Mouse (Mus musculus) retina, embryonic 14.5 days (tissue): ENCODE measurements around the gene Skp1a.

Experiments used
- DNase-seq: peaks from one replicate; pipeline ENCODE4 v3.0.0-alpha.2; 2015; ENCODE audit warnings: low spot score

Skp1a gene

GRCm38 (mm10) chr11:52253674-52254375, 22.0 kb downstream of the Skp1a start:
- DNase-seq = peak; percentile 84

DNA sequence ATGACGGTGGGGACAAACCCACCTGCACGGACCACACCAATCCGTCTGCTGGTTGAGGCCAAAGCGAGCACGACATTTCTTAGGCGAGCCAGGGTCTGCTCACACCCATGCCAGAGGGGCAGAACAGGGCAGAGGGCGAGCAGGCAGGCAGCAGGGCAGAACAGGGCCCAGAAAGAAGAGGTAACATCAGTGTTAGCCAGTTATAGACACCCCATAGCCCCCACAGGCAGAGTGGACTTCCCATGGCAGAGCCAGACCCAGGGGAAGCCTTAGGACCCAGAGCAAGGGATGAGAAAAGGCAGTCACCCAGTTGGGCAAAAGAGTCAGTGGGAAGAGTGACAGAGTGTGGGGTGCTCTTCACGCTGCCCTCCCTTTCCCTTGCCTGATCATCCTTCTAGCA, 23.3 kb downstream of the Skp1a start:
- no peak for DNase-seq

- no peak for DNase-seq
Measured at GRCm38 (mm10) chr11:52257376-52257775, 25.6 kb downstream of the Skp1a start.

GRCm38 (mm10) chr11:52258711-52259110, 26.9 kb downstream of the Skp1a start:
- no peak for DNase-seq

- DNase-seq = no peak
Measured at GRCm38 (mm10) chr11:52260878-52261277, 29.1 kb downstream of the Skp1a start.

DNA sequence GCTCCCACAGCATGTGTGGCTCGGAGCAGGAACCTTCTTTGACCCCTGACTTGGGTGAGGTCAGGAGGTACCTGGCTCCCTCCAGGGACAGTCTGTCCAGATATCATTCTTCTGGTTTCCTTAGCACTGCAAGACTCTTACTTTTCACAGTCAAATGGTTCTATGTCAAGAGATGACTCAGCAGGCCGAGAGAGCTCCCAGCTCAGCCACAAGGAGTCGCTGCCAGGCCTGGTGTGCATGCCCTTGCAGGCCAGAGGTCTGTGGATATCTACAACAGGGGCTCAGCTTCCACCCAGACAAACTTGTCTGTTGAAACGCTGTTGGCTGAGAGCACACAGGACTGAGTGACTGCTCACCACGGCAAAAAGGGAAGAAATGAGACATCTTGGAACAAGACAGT, 30.1 kb downstream of the Skp1a start:
- DNase-seq = peak; percentile 58

- no peak for DNase-seq
Measured at GRCm38 (mm10) chr11:52262338-52262737, 30.5 kb downstream of the Skp1a start.

GRCm38 (mm10) chr11:52264871-52265270, 33.1 kb downstream of the Skp1a start:
- no peak for DNase-seq

DNA sequence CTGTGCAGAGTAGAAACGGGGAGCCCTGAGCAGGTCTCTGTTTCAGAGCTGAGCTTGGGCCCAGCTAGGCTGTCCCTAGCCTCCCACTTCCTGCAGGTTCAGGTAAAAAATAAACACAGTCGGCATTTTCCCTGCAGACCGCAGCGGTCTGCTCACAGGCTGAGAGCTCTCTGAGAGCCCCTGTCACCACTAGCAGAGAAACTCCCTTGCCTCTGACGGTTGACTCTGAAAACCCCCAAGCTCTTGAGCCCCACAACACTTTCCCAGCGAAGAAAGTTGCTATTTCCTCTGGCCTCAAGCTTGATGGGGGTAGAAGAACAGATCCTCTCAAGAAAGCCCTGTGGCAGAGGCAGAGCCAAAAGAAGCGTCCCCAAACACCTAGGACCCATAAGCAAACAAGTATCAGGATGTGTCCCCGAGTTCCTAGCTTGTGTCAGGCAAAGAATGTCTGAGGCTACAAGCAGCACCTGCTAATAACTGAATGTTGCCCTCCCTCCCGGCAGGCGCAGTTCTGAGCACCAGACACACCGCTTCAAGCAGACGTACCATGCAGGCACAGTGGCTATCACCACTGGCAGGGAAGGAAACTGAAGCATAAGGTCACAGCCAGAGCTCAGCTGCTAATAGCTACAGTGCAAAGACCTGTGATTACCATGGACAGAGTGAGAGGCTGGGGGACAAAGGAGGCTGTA, 34.0 kb downstream of the Skp1a start:
- DNase-seq = no peak

GRCm38 (mm10) chr11:52267271-52267670, 35.5 kb downstream of the Skp1a start:
- DNase-seq = no peak

DNA sequence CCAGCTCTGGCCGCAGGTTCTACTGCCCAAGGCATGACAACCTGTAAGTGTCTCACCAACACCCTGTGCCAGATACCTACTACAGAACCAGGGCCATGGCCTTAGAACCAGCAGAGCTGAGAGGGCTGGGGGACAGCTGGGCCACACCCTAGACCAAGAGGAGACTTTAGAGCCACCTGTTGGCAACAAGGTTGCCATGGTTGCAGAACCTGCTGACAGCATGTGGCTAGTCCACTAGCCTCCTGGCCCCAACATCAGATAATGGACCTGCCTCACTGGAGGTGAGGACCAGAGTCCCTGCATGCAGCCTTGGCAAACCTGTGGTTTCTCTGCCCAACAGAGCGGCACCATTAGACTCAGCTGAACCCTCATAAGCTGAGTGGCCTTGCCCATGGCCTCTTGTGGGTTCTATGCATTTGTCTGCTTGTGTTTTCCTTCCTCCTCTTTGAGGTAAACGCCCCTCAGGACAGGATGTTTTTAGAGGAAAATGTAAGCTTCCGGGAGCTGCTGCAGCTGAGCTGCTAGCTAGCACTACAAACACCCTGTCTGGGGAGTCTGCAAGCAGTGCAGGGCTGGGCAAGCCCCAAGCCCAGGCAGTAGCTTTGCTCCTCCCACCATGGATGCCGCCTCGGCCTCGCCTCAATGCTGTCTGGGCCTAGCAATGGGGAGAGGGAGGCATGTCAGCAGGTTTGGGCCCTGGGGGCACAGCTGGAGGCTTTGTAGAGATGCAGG, 36.5 kb downstream of the Skp1a start:
- DNase-seq = no peak

DNA sequence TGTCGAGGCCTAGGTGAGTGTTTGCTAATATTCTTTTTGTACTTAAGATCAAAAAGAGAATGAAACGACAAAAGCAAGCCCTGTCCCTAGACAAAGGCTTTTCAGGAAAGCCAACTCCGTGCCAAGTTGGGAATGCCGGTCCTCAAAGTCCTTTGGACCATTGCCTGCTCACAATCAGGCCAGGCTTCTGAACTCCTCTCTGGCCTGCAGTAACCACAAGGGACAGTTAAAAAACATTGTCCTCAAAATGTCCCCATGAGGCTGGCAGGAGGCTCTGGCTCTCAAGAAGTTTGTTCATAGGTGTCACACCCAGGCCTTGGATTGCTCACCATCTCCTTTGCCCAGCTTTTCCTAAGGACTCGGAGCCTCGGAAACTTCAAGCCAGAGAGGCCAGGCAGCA, 38.0 kb downstream of the Skp1a start:
- no peak for DNase-seq

- no peak for DNase-seq
Measured at GRCm38 (mm10) chr11:52271765-52272495, 40.1 kb downstream of the Skp1a start.

GRCm38 (mm10) chr11:52272619-52273018, 40.8 kb downstream of the Skp1a start:
- DNase-seq = no peak

- no peak for DNase-seq
Measured at GRCm38 (mm10) chr11:52273183-52273941, 41.6 kb downstream of the Skp1a start.

GRCm38 (mm10) chr11:52273942-52274330, 42.1 kb downstream of the Skp1a start:
- no peak for DNase-seq

GRCm38 (mm10) chr11:52274456-52275112, 42.8 kb downstream of the Skp1a start:
- DNase-seq = no peak

GRCm38 (mm10) chr11:52275366-52275765, 43.6 kb downstream of the Skp1a start:
- no peak for DNase-seq

GRCm38 (mm10) chr11:52275774-52276555, 44.2 kb downstream of the Skp1a start:
- DNase-seq = no peak

- DNase-seq = no peak
Measured at GRCm38 (mm10) chr11:52276961-52277391, 45.2 kb downstream of the Skp1a start.
